Mouse (Mus musculus): ENCODE results near the gene Lix1l. TPM values are rescaled to one million over a fixed set of nuclear protein-coding genes. Genes with fewer than 3 reads are reported as not detected.
A peak's percentile ranks its signal among the peaks of the same experiment; 100 is the strongest.

The Lix1l gene
- total RNA-seq, 1 experiment from 2014 or later, result 0.95 TPM

GRCm38 (mm10) chr3:96563911-96564632 is 36.9 kb upstream of the Lix1l start:
- no peak for ATAC-seq (replicated peaks; ENCODE audit: insufficient number of reproducible peaks, low FRiP score, low TSS enrichment, poor library complexity, severe bottlenecking)

DNA sequence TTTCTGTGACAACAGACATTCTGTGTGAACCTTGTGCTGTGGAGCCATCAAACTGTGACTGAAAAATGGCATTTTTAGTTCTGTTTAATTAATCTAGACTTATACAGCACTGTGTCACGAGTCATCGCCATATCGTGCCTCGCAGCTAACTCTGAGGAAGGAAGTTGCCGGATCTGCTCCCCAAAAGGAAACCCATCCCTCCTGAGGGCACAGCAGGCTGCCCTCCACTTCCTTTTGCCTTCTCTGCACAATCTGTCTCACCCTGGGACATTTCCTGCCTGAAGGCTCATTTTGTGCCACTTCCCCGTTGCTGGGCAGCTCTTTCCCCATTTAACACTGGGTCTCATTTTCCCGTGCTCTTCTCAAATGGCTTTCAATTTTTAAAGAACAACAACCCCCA is 36.3 kb upstream of the Lix1l start:
- peak; percentile 94 for ATAC-seq (replicated peaks; ENCODE audit: insufficient number of reproducible peaks, low FRiP score, low TSS enrichment, poor library complexity, severe bottlenecking)

DNA sequence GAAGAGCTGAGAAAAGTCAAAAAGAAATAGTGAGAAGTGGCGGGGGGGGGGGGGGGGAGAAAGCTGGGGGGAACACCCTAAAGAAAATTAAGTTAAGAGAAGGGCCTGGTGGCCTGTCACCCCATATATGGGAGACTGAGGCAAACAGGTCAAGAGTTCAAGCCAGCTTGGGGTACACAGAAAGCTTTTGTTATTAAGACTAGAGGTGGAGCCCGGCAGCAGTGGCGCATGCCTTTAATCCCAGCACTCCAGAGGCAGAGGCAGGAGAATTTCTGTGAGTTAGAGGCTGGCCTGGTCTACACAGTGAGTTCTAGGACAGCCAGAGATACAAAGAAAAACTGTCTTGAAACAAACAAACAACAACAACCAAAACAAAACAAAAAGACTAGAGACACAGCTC is 35.8 kb upstream of the Lix1l start:
- no peak for ATAC-seq (replicated peaks; ENCODE audit: insufficient number of reproducible peaks, low FRiP score, low TSS enrichment, poor library complexity, severe bottlenecking)

DNA sequence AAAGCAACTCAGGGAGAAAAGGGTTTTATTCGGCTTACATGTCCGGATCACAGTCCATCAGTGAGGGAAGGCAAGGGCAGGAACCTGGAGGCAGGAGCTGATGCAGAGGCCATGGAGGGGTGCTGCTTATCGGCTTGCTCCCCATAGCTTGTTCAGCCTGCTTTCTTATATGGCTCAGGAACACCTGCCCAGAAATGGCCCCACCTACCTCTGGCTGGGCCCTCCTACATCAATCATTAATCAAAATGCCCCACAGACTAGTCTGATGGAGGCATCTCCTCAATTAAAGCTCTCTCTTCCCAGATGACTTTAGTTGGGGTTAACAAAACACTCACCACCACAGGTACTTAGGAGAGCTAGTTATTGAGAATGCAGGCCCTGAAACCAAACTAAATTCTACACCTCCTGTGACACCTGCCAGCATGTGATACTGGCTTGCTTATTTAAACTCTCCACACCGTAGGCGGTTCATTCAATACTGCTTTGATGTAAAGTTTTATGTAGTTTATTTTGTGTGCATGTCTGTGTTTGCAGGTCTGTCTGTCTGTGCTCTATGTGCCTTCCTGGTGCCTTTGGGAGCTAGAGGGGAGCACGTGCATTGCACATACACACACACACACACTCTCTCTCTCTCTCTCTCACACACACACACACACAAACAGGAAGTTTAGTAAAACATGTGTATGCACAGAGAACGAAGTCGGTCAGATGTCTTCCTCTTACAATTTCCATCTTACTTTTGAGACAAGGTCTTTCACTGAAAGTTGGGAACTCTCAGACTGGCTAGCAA is 34.1 kb upstream of the Lix1l start:
- no peak for ATAC-seq (replicated peaks; ENCODE audit: insufficient number of reproducible peaks, low FRiP score, low TSS enrichment, poor library complexity, severe bottlenecking)

GRCm38 (mm10) chr3:96568605-96569004 is 32.3 kb upstream of the Lix1l start:
- ATAC-seq (replicated peaks; ENCODE audit: insufficient number of reproducible peaks, low FRiP score, low TSS enrichment, poor library complexity, severe bottlenecking), result no peak

GRCm38 (mm10) chr3:96569506-96569905 is 31.4 kb upstream of the Lix1l start:
- ATAC-seq (replicated peaks; ENCODE audit: insufficient number of reproducible peaks, low FRiP score, low TSS enrichment, poor library complexity, severe bottlenecking), result no peak

DNA sequence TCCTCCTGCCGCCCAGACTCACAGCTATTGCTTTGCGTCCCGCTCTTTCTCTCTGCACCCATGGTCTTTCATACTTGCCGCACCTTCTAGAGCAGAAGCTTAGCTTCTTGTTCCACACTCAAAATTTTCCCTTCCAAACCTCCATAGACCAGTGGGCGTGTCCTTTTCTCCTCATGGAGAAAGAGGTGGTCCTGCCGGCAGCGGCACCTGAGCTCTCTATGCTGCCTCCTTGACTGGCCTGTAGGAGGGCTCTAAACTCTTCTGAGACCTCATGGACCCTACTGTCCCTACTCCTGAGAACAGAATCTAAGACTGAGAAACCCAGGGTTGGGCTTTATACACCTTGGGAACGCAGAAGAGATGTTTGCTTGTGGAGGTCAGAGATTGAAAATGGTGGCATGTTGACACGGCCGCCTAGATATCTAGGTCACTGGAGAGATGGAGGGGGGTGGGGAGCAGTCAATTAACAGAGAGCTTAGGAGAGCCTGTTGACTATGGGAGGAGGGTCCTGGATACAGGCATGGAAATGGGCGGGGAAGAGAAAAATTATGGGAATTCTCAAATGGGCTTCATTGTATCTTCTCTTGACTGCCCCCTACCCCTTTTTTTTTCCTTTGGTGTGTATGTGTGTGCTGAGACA is 30.9 kb upstream of the Lix1l start:
- no peak for ATAC-seq (replicated peaks; ENCODE audit: insufficient number of reproducible peaks, low FRiP score, low TSS enrichment, poor library complexity, severe bottlenecking)

DNA sequence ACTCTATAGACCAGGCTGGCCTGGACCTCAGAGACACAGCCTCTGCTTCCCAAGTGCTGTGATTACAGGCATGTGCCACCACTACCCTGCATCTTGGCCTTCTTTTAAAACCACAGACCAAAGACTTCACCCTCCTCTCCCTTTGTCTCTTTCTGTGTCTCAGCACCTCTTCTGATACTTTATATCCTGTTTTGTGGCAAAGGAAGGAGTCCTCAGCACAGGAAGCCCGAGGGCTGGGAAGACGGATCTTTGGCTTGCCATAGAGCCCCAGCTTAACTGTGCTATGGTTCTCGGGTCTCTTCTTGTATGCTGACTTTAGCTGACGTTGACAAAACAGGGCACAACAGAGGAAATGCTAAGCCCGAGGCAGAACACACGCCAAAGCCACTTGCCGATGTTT is 30.3 kb upstream of the Lix1l start:
- no peak for ATAC-seq (replicated peaks; ENCODE audit: insufficient number of reproducible peaks, low FRiP score, low TSS enrichment, poor library complexity, severe bottlenecking)

DNA sequence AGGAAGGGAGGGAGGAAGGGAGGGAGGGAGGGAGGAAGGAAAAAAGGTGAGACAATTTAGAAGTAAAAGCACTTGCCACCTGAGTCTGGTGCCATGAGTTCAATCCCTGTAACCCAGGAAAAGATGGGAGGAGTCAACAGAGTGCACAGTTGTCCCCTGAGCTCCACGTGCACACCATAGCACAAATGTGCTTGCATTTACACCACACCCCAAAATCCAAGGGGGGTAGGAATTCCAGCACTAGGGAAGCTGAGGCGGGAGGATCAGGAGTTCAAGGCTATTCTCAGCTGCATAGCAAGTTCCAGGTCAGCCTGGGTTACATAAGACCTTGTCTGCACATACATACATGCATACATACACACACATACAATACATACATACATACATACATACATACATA is 29.6 kb upstream of the Lix1l start:
- ATAC-seq (replicated peaks; ENCODE audit: insufficient number of reproducible peaks, low FRiP score, low TSS enrichment, poor library complexity, severe bottlenecking), result no peak

DNA sequence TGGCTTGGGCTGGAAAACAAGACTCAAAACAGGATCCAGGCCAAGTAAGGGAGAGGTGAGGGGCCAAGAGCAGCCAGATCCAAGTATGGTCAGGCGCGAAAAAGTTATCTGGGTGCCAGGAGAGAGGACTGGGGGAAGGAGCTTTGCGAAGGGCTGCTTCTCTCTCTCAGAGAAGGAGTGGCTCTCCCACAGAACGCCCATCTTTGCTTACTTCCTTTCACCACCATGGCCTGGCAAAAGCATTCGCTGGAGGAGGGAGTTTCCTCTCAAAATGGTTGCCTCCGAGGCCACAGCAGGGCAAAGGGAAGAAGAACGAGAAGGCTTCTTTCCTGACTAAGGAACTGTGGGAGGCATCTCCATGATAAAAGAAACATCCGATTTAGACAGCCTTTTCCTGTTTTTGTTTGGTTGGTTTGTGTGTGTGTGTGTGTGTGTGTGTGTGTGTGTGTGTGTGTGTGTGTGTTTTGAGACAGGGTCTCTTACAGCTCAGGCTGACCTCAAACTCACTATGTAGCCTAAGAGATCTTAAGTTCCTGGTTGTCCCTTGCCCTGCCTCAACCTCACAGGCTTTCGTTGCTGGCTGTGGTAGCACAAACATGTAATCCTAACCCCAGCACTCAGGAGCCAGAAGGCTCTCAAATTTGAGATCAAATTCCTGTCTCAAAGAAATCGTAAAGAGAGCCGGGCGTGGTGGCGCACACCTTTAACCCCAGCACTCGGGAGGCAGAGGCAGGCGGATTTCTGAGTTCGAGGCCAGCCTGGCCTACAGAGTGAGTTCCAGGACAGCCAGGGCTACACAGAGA is 28.9 kb upstream of the Lix1l start:
- ATAC-seq (replicated peaks; ENCODE audit: insufficient number of reproducible peaks, low FRiP score, low TSS enrichment, poor library complexity, severe bottlenecking), result peak; percentile 74

DNA sequence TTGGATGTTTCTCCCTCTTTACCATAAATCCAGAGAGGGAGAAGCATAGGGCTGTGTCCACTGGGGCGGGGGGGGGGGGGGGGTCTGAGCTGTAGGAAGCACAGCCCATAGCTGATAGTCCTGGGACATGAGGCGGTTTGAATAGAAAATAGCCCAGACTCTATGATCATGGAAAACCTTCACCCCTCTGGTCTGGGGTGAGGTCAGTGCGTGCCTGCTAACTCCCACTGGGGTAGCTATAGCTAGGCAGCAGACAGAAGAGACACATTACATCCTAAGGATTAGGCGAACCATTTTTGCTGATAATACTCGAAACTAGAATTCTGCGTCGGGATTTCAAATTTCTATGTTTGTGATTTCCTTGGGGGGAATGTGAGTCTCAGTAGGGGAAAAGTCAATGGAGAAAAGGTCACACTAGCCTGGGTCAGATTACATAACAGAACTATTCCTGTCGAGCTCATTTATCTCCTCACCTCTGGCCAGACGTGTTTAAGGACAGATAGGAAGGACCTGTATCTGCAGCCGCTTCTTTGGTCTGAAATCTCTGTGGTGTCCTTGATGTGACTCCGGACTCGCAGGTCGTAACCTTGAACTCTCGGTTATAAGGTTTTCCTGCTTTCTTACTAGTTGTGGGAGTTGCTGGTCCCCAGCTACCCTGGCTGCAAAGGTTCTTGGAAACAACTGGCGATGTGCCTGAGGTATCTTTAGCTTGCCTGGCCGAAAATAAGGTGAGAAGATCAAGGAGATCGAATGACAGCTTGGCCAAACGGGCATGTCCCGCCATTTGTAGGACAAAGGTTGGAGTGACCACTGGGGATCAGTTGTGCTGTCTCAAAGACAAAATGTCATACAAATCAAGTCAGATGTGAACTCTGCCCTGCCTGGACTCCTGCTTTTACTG is 27.1 kb upstream of the Lix1l start:
- no peak for ATAC-seq (replicated peaks; ENCODE audit: insufficient number of reproducible peaks, low FRiP score, low TSS enrichment, poor library complexity, severe bottlenecking)

- ATAC-seq (replicated peaks; ENCODE audit: insufficient number of reproducible peaks, low FRiP score, low TSS enrichment, poor library complexity, severe bottlenecking), result no peak
Observed at GRCm38 (mm10) chr3:96575272-96575984, 25.5 kb upstream of the Lix1l start.

DNA sequence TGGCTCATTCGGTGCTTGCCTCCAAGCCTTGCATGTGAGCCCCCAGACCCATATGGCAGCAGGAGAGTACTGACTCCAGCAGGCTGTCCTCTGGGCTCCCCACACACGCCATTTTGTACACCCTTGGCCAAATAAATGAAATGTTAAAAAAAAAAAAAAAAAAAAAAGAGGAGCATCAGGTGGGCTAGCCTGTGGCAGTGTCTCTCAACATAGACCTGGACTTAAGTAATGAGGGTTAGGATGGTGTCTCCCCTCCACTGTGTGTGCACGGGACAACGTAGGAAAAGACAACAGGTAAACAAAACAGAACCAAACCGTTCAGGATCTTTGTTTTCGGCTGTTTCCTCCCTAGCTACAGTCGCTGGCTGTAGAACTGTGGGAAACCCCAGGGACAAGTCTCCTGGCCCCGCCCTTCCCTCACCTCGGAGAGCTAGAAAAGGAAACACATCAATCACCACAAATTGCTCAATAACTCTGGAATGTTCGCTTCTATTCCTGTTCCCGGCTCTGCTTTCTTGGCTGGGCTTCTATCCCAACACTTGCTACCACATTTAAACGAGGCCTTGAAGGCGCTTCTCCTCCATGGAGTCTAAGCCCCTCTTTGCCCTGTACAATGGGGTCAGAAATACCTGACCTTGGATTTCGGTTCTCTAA is 24.8 kb upstream of the Lix1l start:
- ATAC-seq (replicated peaks; ENCODE audit: insufficient number of reproducible peaks, low FRiP score, low TSS enrichment, poor library complexity, severe bottlenecking), result no peak

GRCm38 (mm10) chr3:96576690-96577541 is 24.0 kb upstream of the Lix1l start, which contains the start of gene Gm16253:
Gene Gm16253, plus strand, starts transcription at chr3:96576984.
- peak; percentile 84 for ATAC-seq (replicated peaks; ENCODE audit: insufficient number of reproducible peaks, low FRiP score, low TSS enrichment, poor library complexity, severe bottlenecking)

- no peak for ATAC-seq (replicated peaks; ENCODE audit: insufficient number of reproducible peaks, low FRiP score, low TSS enrichment, poor library complexity, severe bottlenecking)
Observed at GRCm38 (mm10) chr3:96577566-96577965, 23.4 kb upstream of the Lix1l start.

DNA sequence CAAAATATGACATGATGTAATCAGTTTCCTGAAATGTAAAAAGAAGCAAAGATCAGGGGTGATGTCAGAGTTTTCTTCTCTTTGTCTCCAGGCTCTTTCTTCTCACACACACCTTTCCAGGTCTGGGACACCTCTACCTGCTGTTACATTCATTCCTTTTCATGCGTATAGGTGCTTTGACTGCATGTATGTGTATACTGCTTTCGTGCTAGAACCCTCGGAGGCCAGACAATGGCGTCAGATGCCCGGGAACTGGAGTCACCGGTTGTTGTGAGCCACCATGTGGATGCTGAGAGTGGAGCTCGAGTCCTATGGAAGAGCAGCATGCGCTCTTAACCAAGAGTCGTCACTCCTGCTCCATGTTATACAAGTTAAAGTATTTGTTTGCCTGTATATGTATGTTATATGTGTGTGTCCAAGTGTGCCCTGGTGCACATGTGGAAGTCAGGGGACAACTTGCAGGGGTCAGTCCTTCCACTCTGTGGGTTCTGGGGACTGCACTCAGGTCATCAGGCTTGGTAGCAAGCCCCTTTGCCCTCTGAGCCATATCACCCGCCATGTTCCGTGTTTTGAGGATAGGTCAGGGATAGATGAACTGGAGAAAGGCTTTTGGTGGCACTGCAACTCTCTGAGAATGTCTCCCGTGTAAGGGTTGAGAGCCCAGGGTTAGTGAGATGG is 22.2 kb upstream of the Lix1l start:
- ATAC-seq (replicated peaks; ENCODE audit: insufficient number of reproducible peaks, low FRiP score, low TSS enrichment, poor library complexity, severe bottlenecking), result no peak
